Mouse (Mus musculus): ENCODE measurements around the gene Sel1l. TPM values are rescaled to one million over a fixed set of nuclear protein-coding genes. Genes with fewer than 3 reads are reported as not detected.
A peak's percentile ranks its signal among the peaks of the same experiment; 100 is the strongest.
"Not testable (repeated sequence)": the region's sequence is repeated elsewhere in the genome, so short reads cannot be mapped to it uniquely, and the experiment has no call there.

The Sel1l gene
- polyA plus RNA-seq, 1 experiment from 2014 or later: 77.3 TPM

DNA sequence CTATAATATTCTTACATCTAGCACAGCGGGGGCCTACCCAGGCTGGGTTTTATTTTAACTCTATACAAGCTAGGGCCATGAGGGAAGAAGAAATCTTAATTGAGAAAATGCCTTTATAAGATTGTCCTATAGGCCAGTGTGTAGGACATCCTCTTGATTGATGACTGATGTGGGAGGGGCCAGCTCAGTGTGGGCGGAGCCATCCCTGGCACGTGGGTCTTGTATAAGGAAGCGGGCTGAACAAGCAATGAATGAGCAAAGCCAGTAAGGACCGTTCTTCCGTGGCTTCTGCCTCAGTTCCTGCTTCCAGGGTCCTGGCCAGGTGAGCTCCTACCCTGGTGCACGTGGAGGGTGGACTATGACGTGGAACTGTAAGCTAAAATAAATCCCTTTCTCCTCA, 55.7 kb downstream of the Sel1l start:
- ATAC-seq (ENCODE audit: low FRiP score, low TSS enrichment) (no peak; the same call in 1 of the 2 replicates), DNase-seq (ENCODE audit: low spot score) (no peak)
- WGBS: 78% methylated on average over 8 of the region's 8 CpGs
- Histone ChIP-seq H3K9ac (ENCODE audit: low read length) (no peak overlapping the region), H3K36me3 (ENCODE audit: control insufficient read depth, insufficient read depth, low read length) (no peaks in the 10 kb centered on the region), H3K9me3 (ENCODE audit: control insufficient read depth, low read length) (no peaks in the 10 kb centered on the region), H3K4me3 (ENCODE audit: low read depth, low read length) (no peak overlapping the region), H3K27me3 (ENCODE audit: control insufficient read depth, insufficient read depth, low read length) (no peaks in the 10 kb centered on the region), H3K27ac (replicated peaks) (no peak overlapping the region), H3K4me1 (replicated peaks; ENCODE audit: control insufficient read depth, insufficient read depth) (no peaks in the 10 kb centered on the region), H3K4me2 (replicated peaks; ENCODE audit: low read depth) (no peak overlapping the region)
- TF ChIP-seq CTCF (IDR thresholded peaks at IDR 0.05; ENCODE audit: low read depth) (no peak), EP300 (optimal IDR thresholded peaks at IDR 0.05) (no peak)

DNA sequence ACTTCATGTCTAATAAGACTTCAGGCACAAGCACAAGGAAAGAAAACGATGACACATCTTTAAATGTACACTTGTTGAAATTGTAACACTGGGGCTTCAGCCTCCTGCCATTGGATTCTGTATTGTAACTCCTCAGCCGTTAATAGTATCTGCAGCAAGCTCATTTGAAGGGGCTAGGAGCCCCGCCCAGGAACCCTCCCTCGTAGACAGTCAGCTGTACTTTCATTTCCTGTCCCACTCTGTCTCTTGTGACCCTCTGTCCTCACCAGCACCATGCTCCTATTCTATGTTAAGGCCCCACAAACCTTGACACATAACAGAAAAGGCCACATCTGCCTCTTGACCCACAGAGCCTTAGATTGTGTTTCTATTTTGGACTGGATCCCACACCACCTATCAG, 57.1 kb downstream of the Sel1l start:
- Histone ChIP-seq H3K9ac (ENCODE audit: low read length) (no peak overlapping the region), H3K27me3 (ENCODE audit: control insufficient read depth, insufficient read depth, low read length) (no peaks in the 10 kb centered on the region), H3K9me3 (ENCODE audit: control insufficient read depth, low read length) (no peaks in the 10 kb centered on the region), H3K36me3 (ENCODE audit: control insufficient read depth, insufficient read depth, low read length) (no peaks in the 10 kb centered on the region), H3K27ac (replicated peaks) (no peak overlapping the region), H3K4me3 (ENCODE audit: low read depth, low read length) (no peak overlapping the region), H3K4me1 (replicated peaks; ENCODE audit: control insufficient read depth, insufficient read depth) (no peaks in the 10 kb centered on the region), H3K4me2 (replicated peaks; ENCODE audit: low read depth) (no peak overlapping the region)
- DNase-seq (ENCODE audit: low spot score): no peak
- 62% methylated on average over 4 of the region's 4 CpGs for WGBS
- TF ChIP-seq EP300 (optimal IDR thresholded peaks at IDR 0.05) (no peak), CTCF (IDR thresholded peaks at IDR 0.05; ENCODE audit: low read depth) (no peak)
- ATAC-seq (ENCODE audit: low FRiP score, low TSS enrichment): no peak

DNA sequence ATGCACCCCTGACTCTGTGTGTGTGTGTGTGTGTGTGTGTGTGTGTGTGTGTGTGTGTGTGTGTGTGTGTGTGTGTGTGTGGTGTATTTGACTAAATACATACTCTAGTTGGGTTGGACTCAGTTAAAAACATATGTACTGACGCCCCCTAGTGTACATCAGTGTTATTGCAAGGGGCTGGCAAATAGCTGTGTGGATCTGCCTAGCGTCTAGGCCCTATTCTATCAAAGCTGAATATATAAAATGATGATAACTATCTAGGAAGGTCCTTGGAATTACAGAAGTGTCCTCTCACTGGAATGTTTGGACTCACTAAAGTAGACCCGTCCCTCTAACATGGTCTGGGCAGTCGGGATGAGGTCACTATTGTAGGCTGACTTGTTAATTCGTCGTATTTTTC, 59.2 kb downstream of the Sel1l start:
- ATAC-seq (ENCODE audit: low FRiP score, low TSS enrichment) (peak; percentile 39; the same call in 1 of the 2 replicates), DNase-seq (ENCODE audit: low spot score) (peak; percentile 62)
- H3K4me3 ChIP-seq (ENCODE audit: low read depth, low read length): no peak overlapping the region
- H3K27me3 ChIP-seq (ENCODE audit: control insufficient read depth, insufficient read depth, low read length): no peaks in the 10 kb centered on the region
- H3K4me1 ChIP-seq (replicated peaks; ENCODE audit: control insufficient read depth, insufficient read depth): no peaks in the 10 kb centered on the region
- WGBS: 58% methylated on average over 6 of the region's 6 CpGs
- no peak overlapping the region for H3K4me2 ChIP-seq (replicated peaks; ENCODE audit: low read depth)
- H3K9me3 ChIP-seq (ENCODE audit: control insufficient read depth, low read length): no peaks in the 10 kb centered on the region
- H3K27ac ChIP-seq (replicated peaks): no peak overlapping the region
- no peak overlapping the region for H3K9ac ChIP-seq (ENCODE audit: low read length)
- TF ChIP-seq CTCF (IDR thresholded peaks at IDR 0.05; ENCODE audit: low read depth) (peak; percentile 86), EP300 (optimal IDR thresholded peaks at IDR 0.05) (no peak)
- H3K36me3 ChIP-seq (ENCODE audit: control insufficient read depth, insufficient read depth, low read length): no peaks in the 10 kb centered on the region

DNA sequence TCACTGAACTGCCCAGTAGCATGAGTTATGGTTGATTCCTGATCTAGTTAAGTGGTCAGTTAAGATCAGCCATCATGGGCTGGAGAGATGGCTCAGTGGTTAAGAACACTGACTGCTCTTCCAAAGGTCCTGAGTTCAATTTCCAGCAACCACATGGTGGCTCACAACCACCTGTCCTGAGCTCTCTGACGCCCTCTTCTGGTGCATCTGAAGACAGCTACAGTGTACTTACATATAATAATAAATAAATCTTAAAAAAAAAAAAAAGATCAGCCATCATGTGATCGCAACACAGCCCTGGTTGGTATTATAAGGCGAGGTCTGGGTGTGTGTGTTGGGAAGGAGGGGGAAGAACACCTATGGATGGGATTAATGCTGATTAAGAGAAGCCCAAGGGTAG, 60.5 kb downstream of the Sel1l start:
- not testable (repeated sequence) for H3K4me2 ChIP-seq (replicated peaks; ENCODE audit: low read depth); H3K36me3 ChIP-seq (ENCODE audit: control insufficient read depth, insufficient read depth, low read length); H3K4me3 ChIP-seq (ENCODE audit: low read depth, low read length); H3K27me3 ChIP-seq (ENCODE audit: control insufficient read depth, insufficient read depth, low read length); DNase-seq (ENCODE audit: low spot score); ATAC-seq (ENCODE audit: low FRiP score, low TSS enrichment); H3K9me3 ChIP-seq (ENCODE audit: control insufficient read depth, low read length); H3K27ac ChIP-seq (replicated peaks); H3K4me1 ChIP-seq (replicated peaks; ENCODE audit: control insufficient read depth, insufficient read depth); H3K9ac ChIP-seq (ENCODE audit: low read length)
- 60% methylated on average over 3 of the region's 3 CpGs for WGBS
- peak; percentile 33; the same call in 1 of the 2 replicates for TF ChIP-seq CTCF (IDR thresholded peaks at IDR 0.05; ENCODE audit: low read depth)

DNA sequence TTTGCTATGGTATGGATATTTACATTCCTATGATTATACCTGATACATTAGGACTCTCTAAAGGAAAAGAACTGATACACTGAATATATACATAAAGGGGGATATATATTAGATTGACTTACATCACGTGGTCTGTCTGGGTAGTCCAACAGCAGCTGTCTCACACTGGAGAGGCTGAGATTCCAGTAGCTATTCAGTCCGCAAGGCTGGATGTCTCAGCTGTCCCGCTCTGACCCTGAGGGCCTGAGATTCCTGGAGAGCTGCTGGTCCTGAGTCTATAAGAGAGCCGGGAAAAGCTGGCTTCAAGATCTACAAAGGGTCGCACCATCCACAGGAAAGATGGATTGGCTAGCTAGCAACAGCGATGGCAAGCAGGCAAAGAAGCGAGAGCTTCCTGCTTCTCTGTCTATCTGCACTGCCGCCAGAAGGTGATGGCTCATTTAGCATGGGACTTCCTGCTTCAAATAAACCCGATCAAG, 61.0 kb downstream of the Sel1l start, which contains the start of gene Ston2:
Gene Ston2 (minus strand): TSS at position 429 of the 479 bp plus-strand sequence.
- Histone ChIP-seq H3K4me1 (replicated peaks; ENCODE audit: control insufficient read depth, insufficient read depth) (no peaks in the 10 kb centered on the region), H3K27me3 (ENCODE audit: control insufficient read depth, insufficient read depth, low read length) (no peaks in the 10 kb centered on the region), H3K9ac (ENCODE audit: low read length) (no peak within 1 kb of the TSS), H3K9me3 (ENCODE audit: control insufficient read depth, low read length) (no peaks in the 10 kb centered on the region), H3K27ac (replicated peaks) (no peak within 1 kb of the TSS), H3K4me3 (ENCODE audit: low read depth, low read length) (no peak within 1 kb of the TSS), H3K4me2 (replicated peaks; ENCODE audit: low read depth) (no peak within 1 kb of the TSS), H3K36me3 (ENCODE audit: control insufficient read depth, insufficient read depth, low read length) (no peaks in the 10 kb centered on the region)
- DNase-seq (ENCODE audit: low spot score) (no peak), ATAC-seq (ENCODE audit: low FRiP score, low TSS enrichment) (no peak)
- 64% methylated on average over 9 of the region's 9 CpGs for WGBS
- no peak for TF ChIP-seq EP300 (optimal IDR thresholded peaks at IDR 0.05)
- no peak for TF ChIP-seq CTCF (IDR thresholded peaks at IDR 0.05; ENCODE audit: low read depth)

DNA sequence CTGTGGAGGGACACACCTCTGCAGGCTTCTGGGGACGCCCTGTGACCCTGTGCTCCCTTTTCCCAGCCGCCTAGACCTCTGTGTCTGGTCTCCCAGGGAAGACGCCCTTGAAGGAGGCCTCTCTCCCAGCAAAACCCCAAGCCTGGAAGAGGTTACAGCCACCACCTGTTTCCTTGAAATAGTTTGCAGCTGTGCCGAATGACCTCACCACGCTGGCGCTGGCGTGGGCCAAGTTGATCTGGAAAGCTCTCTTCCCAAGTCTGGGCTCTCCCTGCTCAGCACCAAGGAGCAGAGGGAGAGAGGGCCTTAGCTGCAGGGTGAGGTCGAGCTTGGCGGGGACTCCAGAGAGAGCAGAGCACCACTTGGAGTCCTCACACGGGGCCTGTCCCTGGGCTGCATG, 62.6 kb downstream of the Sel1l start:
- Histone ChIP-seq H3K4me1 (replicated peaks; ENCODE audit: control insufficient read depth, insufficient read depth) (no peaks in the 10 kb centered on the region), H3K27ac (replicated peaks) (no peak overlapping the region; the same call in 1 of the 2 replicates), H3K9me3 (ENCODE audit: control insufficient read depth, low read length) (no peaks in the 10 kb centered on the region), H3K4me3 (ENCODE audit: low read depth, low read length) (no peak overlapping the region), H3K4me2 (replicated peaks; ENCODE audit: low read depth) (no peak overlapping the region), H3K9ac (ENCODE audit: low read length) (no peak overlapping the region), H3K27me3 (ENCODE audit: control insufficient read depth, insufficient read depth, low read length) (no peaks in the 10 kb centered on the region), H3K36me3 (ENCODE audit: control insufficient read depth, insufficient read depth, low read length) (no peaks in the 10 kb centered on the region)
- WGBS: 29% methylated on average over 10 of the region's 10 CpGs
- TF ChIP-seq CTCF (IDR thresholded peaks at IDR 0.05; ENCODE audit: low read depth): no peak
- TF ChIP-seq EP300 (optimal IDR thresholded peaks at IDR 0.05): no peak
- peak; percentile 80 for ATAC-seq (ENCODE audit: low FRiP score, low TSS enrichment)
- peak; percentile 56 for DNase-seq (ENCODE audit: low spot score)
